Mouse (Mus musculus) heart, embryonic 11.5 days (tissue): ENCODE results near the gene Gjc2. TPM values are rescaled to one million over a fixed set of nuclear protein-coding genes. Genes with fewer than 3 reads are reported as not detected.
"Not testable (repeated sequence)": the region's sequence is repeated elsewhere in the genome, so short reads cannot be mapped to it uniquely, and the experiment has no call there.

Source experiments
- ATAC-seq: fragments of 200-750 bp; cut with Nextera tagmentation; replicated peaks from 2 replicates; pipeline ENCODE4 v1.8.0; 2017; ENCODE audit warnings: moderate library complexity; ENCODE audit not compliant: insufficient number of reproducible peaks, low FRiP score, low TSS enrichment
- H3K27ac ChIP-seq: fragments of 300-500 bp; sonication (generic); 2 replicates; pipeline ENCODE4 v1.5.1; 2014; ENCODE audit warnings: mild to moderate bottlenecking, low read depth, low read length
- H3K27me3 ChIP-seq: fragments of 300-500 bp; sonication (generic); 2 replicates; pipeline ENCODE4 v1.6.1; 2014; ENCODE audit warnings: mild to moderate bottlenecking, low read length, mixed read lengths; ENCODE audit not compliant: control insufficient read depth, insufficient read depth
- H3K36me3 ChIP-seq: fragments of 300-500 bp; sonication (generic); 2 replicates; pipeline ENCODE4 v1.6.1; 2014; ENCODE audit warnings: mild to moderate bottlenecking, low read length, moderate library complexity, mixed read lengths; ENCODE audit not compliant: control insufficient read depth, insufficient read depth
- H3K4me1 ChIP-seq: fragments of 300-500 bp; sonication (generic); 2 replicates; pipeline ENCODE4 v1.6.1; 2014; ENCODE audit warnings: low read length; ENCODE audit not compliant: control insufficient read depth, insufficient read depth
- H3K4me2 ChIP-seq: fragments of 300-500 bp; sonication (generic); 2 replicates; pipeline ENCODE4 v1.6.1; 2014; ENCODE audit warnings: mild to moderate bottlenecking, moderate library complexity
- H3K4me3 ChIP-seq: fragments of 300-500 bp; sonication (generic); 2 replicates; pipeline ENCODE4 v1.5.1; 2014; ENCODE audit warnings: low read depth, low read length
- H3K9ac ChIP-seq: fragments of 300-500 bp; sonication (generic); 2 replicates; pipeline ENCODE4 v1.6.1; 2014; ENCODE audit warnings: mild to moderate bottlenecking, low read depth, low read length, moderate library complexity
- H3K9me3 ChIP-seq: fragments of 300-500 bp; sonication (generic); replicated peaks from 2 replicates; pipeline ENCODE4 v1.6.1; 2016; ENCODE audit warnings: low read length; ENCODE audit not compliant: control insufficient read depth
- WGBS: fragments of 180-500 bp; shearing (Covaris S2); extraction: QIAGEN DNeasy Blood & Tissue Kit; methylation state at CpG from one replicate; pipeline ENCODE4 v1.1.7; 2014; ENCODE audit not compliant: insufficient replicate concordance; 5-methylcytosine and 5-hydroxymethylcytosine counted together
- polyA plus RNA-seq: library from polyadenylated mRNA; unstranded; fragments of >200 nt; fragmentation: Nextera tagmentation; extraction: Ambion mirVana; gene quantifications from 2 replicates; pipeline ENCODE4 v1.2.1, GENCODE M21; 2014

Gjc2 gene
- polyA plus RNA-seq, 1 experiment from 2014 or later = 0.11 TPM

- 89% methylated on average over 8 of the region's 9 CpGs for WGBS
- not testable (repeated sequence) for ATAC-seq, H3K9me3 ChIP-seq, H3K9ac ChIP-seq, H3K4me2 ChIP-seq, H3K27ac ChIP-seq, H3K27me3 ChIP-seq, H3K4me1 ChIP-seq, H3K4me3 ChIP-seq
- peaks cover 18% of the 10 kb centered on the region for H3K36me3 ChIP-seq
Observed at GRCm38 (mm10) chr11:59211561-59211960, 28.5 kb upstream of the Gjc2 start.

- no peak for ATAC-seq
- no peak overlapping the region for H3K4me3 ChIP-seq
- H3K36me3 ChIP-seq = peaks cover 19% of the 10 kb centered on the region
- H3K4me2 ChIP-seq = no peak overlapping the region
- WGBS = 83% methylated on average over 4 of the region's 4 CpGs
- peaks cover 8% of the 10 kb centered on the region for H3K4me1 ChIP-seq
- H3K9ac ChIP-seq = no peak overlapping the region
- H3K27me3 ChIP-seq = no peaks in the 10 kb centered on the region
- no peaks in the 10 kb centered on the region for H3K9me3 ChIP-seq
- H3K27ac ChIP-seq = no peak overlapping the region
Observed at GRCm38 (mm10) chr11:59210020-59210419, 27.0 kb upstream of the Gjc2 start.

DNA sequence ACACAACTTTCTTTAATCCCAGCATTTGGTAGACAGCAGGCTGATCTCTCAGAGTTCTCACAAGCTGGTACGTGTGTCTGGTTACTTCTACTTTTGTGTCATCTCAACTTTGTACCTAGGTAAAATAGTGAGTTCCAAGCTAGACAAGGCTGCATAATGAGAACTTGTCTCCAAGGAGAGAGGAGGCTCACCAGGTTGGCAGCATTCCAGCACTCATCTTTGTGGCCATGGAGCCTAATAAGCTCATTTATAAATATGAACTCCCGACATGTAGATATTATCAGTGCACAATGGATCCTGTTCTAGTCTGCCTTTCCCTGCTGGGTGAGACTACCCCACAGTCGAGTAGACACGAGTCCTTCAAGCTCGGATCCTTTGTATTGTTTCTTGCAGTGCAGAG lies 26.6 kb upstream of the Gjc2 start:
- Histone ChIP-seq H3K27me3 (no peaks in the 10 kb centered on the region), H3K4me1 (peaks cover 8% of the 10 kb centered on the region), H3K36me3 (peaks cover 19% of the 10 kb centered on the region), H3K9me3 (no peaks in the 10 kb centered on the region), H3K9ac (no peak overlapping the region), H3K4me3 (peak overlapping the region; percentile 83; the same call in 1 of the 2 replicates), H3K27ac (peak overlapping the region; percentile 93), H3K4me2 (peak overlapping the region; percentile 67)
- ATAC-seq = no peak
- 77% methylated on average over 5 of the region's 5 CpGs for WGBS

DNA sequence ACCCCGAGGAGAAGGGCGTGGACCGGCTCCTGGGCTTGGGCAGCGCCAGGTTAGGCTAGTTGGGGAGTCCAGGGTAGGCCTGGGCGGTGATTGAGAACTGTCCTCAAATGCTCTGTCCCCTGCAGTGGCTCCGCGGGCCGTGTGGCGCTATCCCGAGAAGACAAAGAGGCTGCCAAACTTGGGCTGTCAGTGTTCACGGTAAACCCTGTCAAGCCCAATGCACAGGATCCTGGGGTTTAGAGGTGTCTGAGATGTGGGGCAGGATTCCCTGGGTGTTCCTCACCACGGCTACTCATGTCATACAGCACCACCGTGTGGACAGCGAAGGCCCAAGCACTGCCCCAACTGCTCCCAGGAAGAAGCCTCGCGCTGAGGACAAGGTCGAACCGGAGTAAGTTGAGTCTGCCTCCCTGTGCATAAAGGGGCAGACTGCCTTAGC lies 26.0 kb upstream of the Gjc2 start:
- Histone ChIP-seq H3K4me3 (peak overlapping the region; percentile 83), H3K27ac (peak overlapping the region; percentile 93), H3K36me3 (peaks cover 19% of the 10 kb centered on the region), H3K9me3 (no peaks in the 10 kb centered on the region), H3K27me3 (no peaks in the 10 kb centered on the region), H3K4me2 (peak overlapping the region; percentile 67), H3K9ac (peak overlapping the region; percentile 91), H3K4me1 (peaks cover 8% of the 10 kb centered on the region)
- WGBS = 9% methylated on average over 18 of the region's 18 CpGs
- peak; percentile 53; the same call in 1 of the 2 replicates for ATAC-seq

DNA sequence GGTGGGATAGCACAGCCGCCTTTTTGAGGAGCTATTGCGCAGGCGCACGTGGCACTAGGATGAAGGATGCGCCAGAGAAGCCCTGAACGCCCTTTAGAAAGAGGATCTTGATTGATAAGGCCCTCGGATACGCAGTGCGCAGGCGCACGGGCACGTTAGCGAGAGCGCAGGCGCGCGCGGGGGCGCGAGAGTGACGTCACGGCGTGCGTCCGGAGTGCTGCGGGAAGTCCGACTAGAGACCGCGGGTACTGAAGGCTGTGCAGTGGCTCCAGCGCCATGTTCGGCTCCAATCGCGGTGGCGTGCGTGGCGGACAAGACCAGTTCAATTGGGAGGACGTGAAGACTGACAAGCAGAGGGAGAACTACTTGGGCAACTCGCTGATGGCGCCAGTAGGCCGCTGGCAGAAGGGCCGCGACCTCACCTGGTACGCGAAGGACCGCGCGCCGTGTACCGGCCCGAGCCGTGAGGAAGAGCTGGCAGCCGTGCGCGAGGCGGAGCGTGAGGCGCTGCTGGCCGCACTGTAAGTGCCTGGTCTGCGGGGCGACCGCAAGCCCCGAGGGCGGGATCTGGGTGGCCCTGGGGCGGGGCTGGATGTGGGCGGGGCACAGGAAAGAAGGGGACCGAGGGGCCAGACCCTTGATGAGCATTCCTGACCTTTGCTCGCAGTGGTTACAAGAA lies 25.3 kb upstream of the Gjc2 start, which contains the start of gene 2310033P09Rik:
Gene 2310033P09Rik (plus strand): TSS at position 169 of the 679 bp plus-strand sequence.
- peak within 1 kb of the TSS; percentile 83 for H3K4me3 ChIP-seq
- no peaks in the 10 kb centered on the region for H3K27me3 ChIP-seq
- H3K9me3 ChIP-seq = no peaks in the 10 kb centered on the region
- H3K9ac ChIP-seq = peak within 1 kb of the TSS; percentile 91
- peak within 1 kb of the TSS; percentile 67 for H3K4me2 ChIP-seq
- peak; percentile 80 for ATAC-seq
- H3K27ac ChIP-seq = peak within 1 kb of the TSS; percentile 93
- H3K4me1 ChIP-seq = peaks cover 8% of the 10 kb centered on the region
- peaks cover 19% of the 10 kb centered on the region for H3K36me3 ChIP-seq
- under 1% methylated on average over 67 of the region's 67 CpGs for WGBS

- WGBS = under 1% methylated on average over 63 of the region's 63 CpGs
- H3K9ac ChIP-seq = peak within 1 kb of the TSS; percentile 86
- no peaks in the 10 kb centered on the region for H3K9me3 ChIP-seq
- peak; percentile 91 for ATAC-seq
- peaks cover 12% of the 10 kb centered on the region for H3K4me1 ChIP-seq
- peak within 1 kb of the TSS; percentile 64 for H3K27ac ChIP-seq
- peak within 1 kb of the TSS; percentile 91 for H3K4me2 ChIP-seq
- no peaks in the 10 kb centered on the region for H3K27me3 ChIP-seq
- peak within 1 kb of the TSS; percentile 95 for H3K4me3 ChIP-seq
- peaks cover 5% of the 10 kb centered on the region for H3K36me3 ChIP-seq
Observed at GRCm38 (mm10) chr11:59202081-59202995, 19.3 kb upstream of the Gjc2 start, which contains the start of gene Mrpl55. Gene Mrpl55 (plus strand): TSS chr11:59202486.

DNA sequence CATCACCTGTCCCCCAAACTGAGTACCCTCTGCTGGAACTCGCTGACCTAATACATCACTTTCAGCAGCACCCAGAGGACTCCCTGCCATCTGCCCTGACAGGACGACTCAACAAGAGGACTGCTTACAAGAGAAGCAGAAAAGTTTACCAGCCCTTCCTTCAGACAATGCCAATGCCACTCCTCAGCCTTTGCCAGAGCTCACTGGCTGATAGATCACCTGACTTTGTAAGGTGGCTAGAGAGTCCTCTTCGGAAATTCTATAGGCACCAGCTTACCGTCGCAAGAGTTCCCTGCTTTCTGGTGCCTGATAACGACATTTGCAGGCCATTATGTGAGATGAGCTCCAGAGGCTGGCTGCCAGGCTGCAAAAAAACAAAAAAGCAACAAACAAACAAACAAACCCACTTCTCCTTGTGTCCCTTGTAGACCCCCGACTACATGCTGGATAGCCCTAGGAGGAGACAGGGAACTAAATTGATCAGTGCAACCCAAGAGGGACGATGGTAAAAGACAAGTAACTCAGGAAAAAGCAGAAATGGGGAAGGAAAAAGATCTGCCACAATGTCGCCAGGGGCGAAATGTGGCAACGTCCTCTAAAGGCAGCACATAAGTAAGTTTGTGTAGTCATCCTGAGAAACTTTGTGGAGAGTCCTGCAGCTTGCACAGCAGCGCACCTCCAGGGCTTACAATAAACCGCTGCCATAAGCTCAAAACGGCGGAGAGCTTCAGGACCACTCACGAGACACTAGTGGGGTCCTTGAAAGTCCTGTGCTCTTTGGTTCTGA lies 18.4 kb upstream of the Gjc2 start:
- WGBS = 27% methylated on average over 16 of the region's 16 CpGs
- H3K9ac ChIP-seq = peak overlapping the region; percentile 86
- 0 out of 2 replicates have a peak, but pooled peaks have one; percentile 2 for ATAC-seq
- no peaks in the 10 kb centered on the region for H3K9me3 ChIP-seq
- peaks cover 12% of the 10 kb centered on the region for H3K4me1 ChIP-seq
- H3K27me3 ChIP-seq = no peaks in the 10 kb centered on the region
- H3K4me2 ChIP-seq = peak overlapping the region; percentile 91
- peak overlapping the region; percentile 64 for H3K27ac ChIP-seq
- H3K36me3 ChIP-seq = peaks cover 4% of the 10 kb centered on the region
- H3K4me3 ChIP-seq = peak overlapping the region; percentile 95

GRCm38 (mm10) chr11:59196230-59196629 lies 13.2 kb upstream of the Gjc2 start:
- Histone ChIP-seq H3K4me3 (no peak overlapping the region), H3K9me3 (no peaks in the 10 kb centered on the region), H3K4me2 (no peak overlapping the region), H3K27ac (no peak overlapping the region), H3K36me3 (no peaks in the 10 kb centered on the region), H3K27me3 (no peaks in the 10 kb centered on the region), H3K4me1 (peaks cover 4% of the 10 kb centered on the region), H3K9ac (no peak overlapping the region)
- no peak for ATAC-seq
